Mouse (Mus musculus): ENCODE results near the gene Sumf1. TPM values are rescaled to one million over a fixed set of nuclear protein-coding genes. Genes with fewer than 3 reads are reported as not detected.

Sumf1 gene
- total RNA-seq, 1 experiment from 2014 or later = 42.4 TPM

GRCm38 (mm10) chr6:108091296-108091695 lies 94.1 kb downstream of the Sumf1 start:
- no peak for DNase-seq

DNA sequence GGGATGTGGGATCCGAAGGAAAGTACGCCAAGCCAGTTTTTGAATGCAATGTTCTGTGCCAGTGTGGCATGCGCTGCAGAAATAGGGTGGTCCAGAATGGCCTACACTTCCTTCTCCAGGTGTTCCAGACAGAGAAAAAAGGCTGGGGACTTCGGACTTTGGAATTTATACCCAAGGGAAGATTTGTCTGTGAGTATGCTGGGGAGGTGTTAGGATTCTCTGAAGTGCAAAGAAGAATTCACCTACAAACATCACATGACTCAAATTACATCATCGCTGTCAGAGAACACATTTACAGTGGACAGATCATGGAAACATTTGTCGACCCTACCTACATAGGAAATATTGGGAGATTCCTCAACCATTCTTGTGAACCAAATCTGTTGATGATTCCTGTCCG lies 109.5 kb downstream of the Sumf1 start:
- no peak for DNase-seq

DNA sequence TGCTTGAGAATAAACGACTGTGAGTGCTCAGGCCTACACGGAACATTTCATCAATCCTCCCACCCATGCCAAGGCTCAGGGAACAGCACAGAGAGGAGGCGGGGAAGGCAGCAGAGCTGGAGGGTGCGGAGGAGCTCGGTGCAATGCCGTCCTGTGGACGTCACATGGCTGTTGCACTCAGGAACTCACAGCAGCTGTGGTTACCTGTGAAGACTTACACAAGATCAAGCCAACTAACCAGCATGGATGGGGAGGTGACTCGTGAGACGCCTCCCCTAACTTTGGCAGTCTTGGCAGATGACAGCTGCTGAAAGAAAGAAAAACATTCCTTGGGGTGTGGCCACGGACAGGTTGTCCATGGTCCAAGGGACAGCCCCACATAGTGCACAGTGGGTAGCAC lies 110.8 kb downstream of the Sumf1 start:
- DNase-seq = no peak

- DNase-seq = no peak
Observed at GRCm38 (mm10) chr6:108073931-108074330, 111.5 kb downstream of the Sumf1 start.

GRCm38 (mm10) chr6:108073071-108073470 lies 112.3 kb downstream of the Sumf1 start:
- DNase-seq = no peak

DNA sequence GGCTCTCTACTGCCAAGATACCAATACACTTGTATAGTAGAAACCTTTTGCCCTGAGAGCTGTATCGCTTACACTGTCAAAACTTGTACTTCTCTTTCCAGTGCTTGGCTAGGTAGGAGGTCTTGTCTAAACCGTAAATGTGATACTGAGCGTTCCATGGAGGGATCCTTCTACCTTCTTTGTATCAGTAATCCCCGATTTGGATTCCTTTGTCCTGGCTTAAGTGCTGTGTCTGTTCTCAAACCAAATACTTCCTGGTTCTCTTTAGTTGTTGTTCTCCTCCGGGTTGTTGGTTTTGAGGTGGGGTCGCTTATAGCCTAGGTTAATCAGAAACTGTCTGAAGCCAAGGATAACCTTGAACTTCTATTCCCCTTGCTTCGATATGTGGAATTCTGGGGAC lies 114.4 kb downstream of the Sumf1 start:
- no peak for DNase-seq

DNA sequence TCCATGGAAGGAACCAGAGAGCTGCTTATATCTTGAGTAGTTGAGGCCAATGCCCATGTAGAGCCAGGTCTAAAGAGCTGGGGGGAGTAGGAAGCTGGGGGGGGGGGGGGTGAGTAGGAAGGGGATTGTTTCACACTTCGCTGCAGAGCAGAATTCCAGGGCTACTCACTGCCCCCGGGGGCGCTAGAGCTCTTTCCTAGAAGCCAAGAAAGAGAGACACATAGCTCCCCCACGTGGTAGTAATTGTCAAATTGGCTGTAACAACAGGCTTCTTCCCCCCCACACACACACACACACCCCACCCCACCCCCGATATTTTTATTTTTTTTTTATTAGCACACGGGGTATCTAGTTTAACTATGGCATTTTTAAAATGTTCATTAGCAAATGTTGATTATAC lies 119.8 kb downstream of the Sumf1 start:
- DNase-seq = peak; percentile 67

- DNase-seq = peak; percentile 98
Observed at GRCm38 (mm10) chr6:108064918-108065526, 120.4 kb downstream of the Sumf1 start, which contains the start of gene Setmar. TSS of gene Setmar (plus strand) at chr6:108065045.

DNA sequence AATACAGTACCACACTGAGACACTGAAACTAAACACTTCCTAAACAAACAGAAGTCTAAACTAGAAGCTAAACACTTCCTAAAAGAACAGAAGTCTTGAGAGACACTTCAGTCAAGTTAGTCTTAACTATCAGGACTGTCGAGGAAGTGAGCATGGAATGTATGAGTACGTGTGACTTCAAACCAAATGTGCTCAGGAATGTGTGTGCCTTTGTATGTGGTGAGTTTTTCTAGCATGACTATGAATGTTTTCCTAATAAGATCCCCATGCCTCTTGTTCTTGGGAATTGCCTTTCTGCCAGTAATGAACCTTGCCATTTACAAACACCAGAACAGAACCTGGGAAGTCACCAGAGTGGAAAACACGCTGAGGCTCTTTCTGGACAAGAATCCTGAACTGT lies 124.3 kb downstream of the Sumf1 start:
- no peak for DNase-seq

DNA sequence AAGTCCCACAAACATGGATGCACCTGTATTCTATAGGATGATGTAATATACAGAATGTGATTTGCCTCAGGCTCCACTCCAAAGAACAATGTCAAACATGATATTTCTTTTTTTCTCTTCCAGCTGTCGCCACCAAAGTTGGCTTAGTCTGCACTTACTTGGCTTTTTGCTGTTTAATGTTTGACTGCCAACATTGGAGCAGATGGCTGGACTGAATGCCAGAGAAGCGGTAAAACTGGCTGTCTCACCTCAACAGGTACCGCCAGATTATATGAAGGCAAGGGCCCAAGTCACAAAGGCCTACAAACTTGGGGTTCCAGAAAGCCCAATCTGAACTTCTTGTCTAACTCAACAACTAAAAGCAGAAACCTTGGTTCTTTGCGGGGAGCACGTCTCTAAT lies 127.3 kb downstream of the Sumf1 start:
- no peak for DNase-seq

DNA sequence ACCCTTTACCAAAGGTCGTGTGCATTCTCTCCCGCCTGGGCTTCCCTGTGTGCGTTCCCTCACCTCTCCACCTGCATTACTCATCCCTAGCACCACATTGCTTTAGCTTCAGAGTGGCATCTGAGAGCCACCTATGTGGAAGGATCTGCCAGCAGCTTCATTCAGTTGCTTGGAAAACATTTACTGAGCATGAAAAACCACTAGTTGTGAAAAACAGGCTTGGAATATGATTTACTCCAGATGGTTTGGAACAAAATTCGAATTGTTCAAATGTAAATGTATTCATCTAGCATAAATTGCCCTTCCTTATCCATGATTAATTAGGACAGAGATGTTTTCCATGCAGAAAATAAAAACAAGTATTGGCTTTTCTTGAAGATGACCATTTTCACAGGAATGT lies 128.0 kb downstream of the Sumf1 start:
- DNase-seq = no peak

Other genes with a start within 250 kb of the Sumf1 start
- gene Setmar, start 120.5 kb downstream of the Sumf1 start, total RNA-seq (2021) = 6.3 and 7.7 TPM in 2 replicates
- 168 and 197 TPM in 2 replicates for gene Itpr1, start 27.5 kb upstream of the Sumf1 start, total RNA-seq (2021)